Mouse (Mus musculus) heart, postnatal 0 days (tissue): ENCODE results near the gene Kif5a.

Experiments
- CTCF ChIP-seq: IDR thresholded peaks from 2 replicates; pipeline ENCODE4 v1.5.1; 2016; ENCODE audit warnings: antibody characterized with exemption, control low read depth, low read depth
- EP300 ChIP-seq: IDR thresholded peaks from 2 replicates; pipeline ENCODE4 v1.6.1; 2016; ENCODE audit warnings: antibody characterized with exemption, low read depth

DNA sequence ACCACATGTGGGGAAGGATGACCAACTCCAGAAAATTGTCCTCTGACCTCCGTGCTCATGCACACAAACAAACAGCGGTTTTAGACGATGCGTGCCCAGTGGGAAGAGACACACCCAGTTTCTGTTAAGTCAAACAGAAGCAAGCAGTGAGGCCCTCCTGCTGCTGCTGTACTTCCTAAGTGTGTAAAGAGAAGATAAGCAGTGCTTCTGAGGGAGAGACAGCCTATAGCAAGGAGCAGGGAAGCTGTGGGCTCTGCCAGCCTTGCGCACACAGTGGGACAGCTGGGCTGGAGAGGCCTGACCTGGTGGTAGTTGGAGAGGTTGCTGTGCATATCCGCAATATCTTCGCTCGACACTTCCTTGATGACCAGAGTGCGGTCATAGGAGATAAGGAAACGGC, 57.8 kb downstream of the Kif5a start:
- TF ChIP-seq EP300 (no peak), CTCF (no peak)
